Mouse (Mus musculus): ENCODE results near the gene Rab44. TPM values are rescaled to one million over a fixed set of nuclear protein-coding genes. Genes with fewer than 3 reads are reported as not detected.
A peak's percentile ranks its signal among the peaks of the same experiment; 100 is the strongest.

Rab44 gene
- polyA plus RNA-seq, 1 experiment from 2014 or later = 0.30 TPM

DNA sequence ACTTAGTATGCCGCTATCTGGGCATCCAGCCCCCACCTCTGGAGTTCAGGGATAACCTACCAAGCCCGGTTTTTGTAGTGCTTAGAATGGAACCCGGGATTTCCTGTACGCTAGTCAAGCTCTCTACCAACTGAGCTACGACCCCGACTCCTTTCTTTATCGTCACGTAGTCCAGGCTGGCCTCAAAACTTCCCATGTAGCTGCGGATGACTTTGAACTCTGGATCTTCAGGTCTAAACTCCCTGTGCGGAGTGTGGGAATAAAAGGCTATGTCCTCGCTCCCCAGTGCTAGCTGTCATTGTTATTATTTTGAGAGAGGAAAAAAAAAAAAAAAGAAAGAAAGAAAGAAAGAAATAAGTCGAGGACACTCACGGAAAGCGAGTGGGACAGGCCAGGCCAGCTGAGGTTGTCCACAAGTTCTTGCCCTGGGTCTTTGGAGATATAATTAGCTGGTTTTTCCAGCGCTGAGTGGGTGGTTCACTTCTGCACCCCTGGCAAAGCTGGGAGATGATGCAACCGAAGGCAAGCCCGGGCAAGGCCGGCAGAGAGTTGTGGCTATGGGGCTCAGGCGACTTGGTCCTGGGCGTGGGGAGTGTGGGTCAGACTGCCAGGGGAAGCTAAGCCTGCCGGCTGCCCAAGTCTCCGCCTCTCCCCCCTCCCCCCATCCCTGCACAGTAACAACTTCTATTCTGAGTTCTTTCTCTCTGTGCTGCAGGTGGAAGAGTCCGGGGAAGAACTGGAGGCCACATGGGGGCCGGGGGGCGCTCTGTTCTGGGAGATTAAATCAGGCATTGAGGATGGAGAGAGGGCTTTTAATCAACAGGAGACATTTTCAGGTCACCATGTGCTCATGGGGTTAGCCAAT lies 35.2 kb upstream of the Rab44 start:
- Histone ChIP-seq H3K4me3 (no peak overlapping the region), H3K9ac (no peak overlapping the region), H3K4me1 (peaks cover 22% of the 10 kb centered on the region), H3K4me2 (replicated peaks) (peak overlapping the region; percentile 43), H3K27me3 (replicated peaks) (peaks cover 18% of the 10 kb centered on the region), H3K9me3 (peaks cover 4% of the 10 kb centered on the region; the same call in 1 of the 2 replicates), H3K27ac (no peak overlapping the region), H3K36me3 (no peaks in the 10 kb centered on the region)
- whole genome bisulfite sequencing = 8% methylated on average over 25 of the region's 25 CpGs
- no peak for ATAC-seq (ENCODE audit: low FRiP score, low read depth)

DNA sequence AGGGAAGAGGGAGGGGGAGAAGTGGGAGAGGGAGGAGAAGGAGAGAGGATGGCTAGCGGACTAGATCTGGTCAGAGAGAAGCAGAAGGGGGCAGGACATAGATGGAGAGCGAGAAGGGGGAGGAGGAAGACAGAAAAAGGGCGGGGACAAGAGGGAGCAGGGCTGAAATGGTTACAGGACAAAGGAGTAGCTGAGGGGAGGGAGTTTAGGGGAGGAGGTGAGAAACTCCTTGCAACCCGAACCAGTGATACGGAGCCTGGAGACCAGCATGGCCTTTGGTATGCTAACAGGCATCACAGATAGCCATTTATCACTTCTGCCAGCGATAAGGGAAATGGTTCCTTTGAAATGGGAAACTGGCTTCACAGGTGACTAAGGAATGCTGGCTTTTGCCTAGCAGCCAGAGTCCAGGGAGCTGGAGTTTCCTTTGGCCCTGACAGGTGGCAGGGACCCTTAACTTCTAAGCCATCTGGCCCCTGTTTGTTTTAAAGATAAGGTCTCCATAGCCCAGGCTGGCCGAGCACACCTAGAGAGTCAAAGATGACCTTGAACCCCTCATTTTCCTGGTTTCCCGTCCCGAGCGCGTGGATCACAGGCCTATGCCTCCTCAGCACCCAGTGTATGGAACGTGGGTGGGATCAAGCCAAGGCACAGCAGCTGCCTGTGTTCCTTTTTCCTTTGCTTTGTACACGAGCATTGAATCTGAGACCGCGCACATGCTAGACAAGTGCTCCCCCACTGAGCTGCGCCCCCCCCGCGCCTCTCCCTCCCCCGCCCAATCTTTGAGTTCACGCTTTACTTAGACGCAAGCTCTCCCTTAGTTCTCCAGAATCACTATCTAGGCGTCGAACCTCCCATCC lies 33.0 kb upstream of the Rab44 start:
- Histone ChIP-seq H3K36me3 (no peaks in the 10 kb centered on the region), H3K4me1 (peaks cover 22% of the 10 kb centered on the region), H3K27me3 (replicated peaks) (peaks cover 18% of the 10 kb centered on the region), H3K4me2 (replicated peaks) (peak overlapping the region; percentile 46), H3K4me3 (no peak overlapping the region), H3K27ac (no peak overlapping the region), H3K9ac (no peak overlapping the region), H3K9me3 (peaks cover 4% of the 10 kb centered on the region; the same call in 1 of the 2 replicates)
- 0 out of 2 replicates have a peak, but pooled peaks have one; percentile 37 for ATAC-seq (ENCODE audit: low FRiP score, low read depth)
- WGBS = 1% methylated on average over 23 of the region's 23 CpGs

DNA sequence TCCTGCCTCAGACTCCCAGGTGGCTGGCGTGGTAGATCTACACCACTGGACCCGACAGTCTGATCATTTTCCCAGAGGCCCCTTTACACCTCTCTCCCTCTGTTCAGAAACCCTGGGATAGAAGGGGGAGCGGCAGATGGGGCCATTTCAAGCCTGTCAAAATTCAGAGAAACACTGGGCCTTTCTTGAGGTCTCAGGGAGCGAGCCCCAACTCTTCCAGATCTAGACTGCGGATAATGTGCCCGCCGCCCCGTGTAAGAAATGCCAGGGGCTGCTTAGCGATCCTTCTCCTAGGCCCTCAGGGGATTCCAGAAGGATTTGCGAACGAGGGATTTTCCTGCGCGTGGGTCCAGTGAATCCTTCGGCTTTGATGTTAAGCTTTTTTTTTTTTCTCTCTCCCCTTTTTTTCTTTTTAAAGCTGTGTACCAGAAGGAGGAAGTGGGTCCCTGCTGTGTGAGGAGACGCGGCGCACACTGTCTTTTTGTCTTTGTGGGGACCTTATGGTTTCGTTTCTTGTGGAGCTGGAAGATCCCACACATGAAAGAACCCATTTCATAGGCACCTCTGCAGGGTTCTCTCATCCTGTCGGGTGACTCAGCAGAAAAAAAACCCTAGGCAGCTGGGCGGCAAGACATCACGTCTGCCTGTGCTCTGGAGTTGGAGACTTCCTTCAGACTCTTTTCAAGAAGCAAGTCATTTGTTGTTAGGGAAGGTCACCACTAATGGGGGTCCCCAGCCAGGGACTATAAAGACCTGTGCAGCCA lies 32.1 kb upstream of the Rab44 start:
- no peak overlapping the region for H3K27ac ChIP-seq
- ATAC-seq (ENCODE audit: low FRiP score, low read depth) = no peak
- H3K27me3 ChIP-seq (replicated peaks) = peaks cover 18% of the 10 kb centered on the region
- H3K4me3 ChIP-seq = no peak overlapping the region
- WGBS = 5% methylated on average over 21 of the region's 21 CpGs
- peaks cover 4% of the 10 kb centered on the region; the same call in 1 of the 2 replicates for H3K9me3 ChIP-seq
- H3K4me2 ChIP-seq (replicated peaks) = peak overlapping the region; percentile 46
- peaks cover 22% of the 10 kb centered on the region for H3K4me1 ChIP-seq
- H3K9ac ChIP-seq = peak overlapping the region; percentile 35; the same call in 1 of the 2 replicates
- H3K36me3 ChIP-seq = no peaks in the 10 kb centered on the region

DNA sequence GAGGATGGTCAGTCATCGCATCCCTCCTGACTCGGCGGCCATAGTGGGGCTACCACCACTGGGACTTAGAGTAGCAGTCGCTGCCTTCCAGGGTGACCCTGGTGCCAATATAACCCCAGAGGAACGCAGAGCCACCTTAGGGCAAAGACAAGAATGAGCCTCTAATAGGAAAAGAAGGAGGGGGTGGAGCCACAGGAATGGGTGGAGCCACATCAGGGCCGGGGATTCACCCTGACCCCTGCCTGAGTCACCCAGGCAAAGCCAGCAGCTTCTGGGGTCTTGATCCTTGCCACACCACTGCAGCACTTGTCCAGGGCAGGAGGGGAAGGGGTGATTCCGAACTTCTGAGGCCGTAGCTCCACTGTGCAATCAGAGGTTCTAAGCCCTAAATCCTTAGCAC lies 30.4 kb upstream of the Rab44 start:
- ATAC-seq (ENCODE audit: low FRiP score, low read depth) = no peak
- Histone ChIP-seq H3K27ac (no peak overlapping the region), H3K4me2 (replicated peaks) (no peak overlapping the region), H3K9ac (no peak overlapping the region), H3K9me3 (peaks cover 4% of the 10 kb centered on the region; the same call in 1 of the 2 replicates), H3K27me3 (replicated peaks) (peaks cover 18% of the 10 kb centered on the region), H3K4me1 (peaks cover 13% of the 10 kb centered on the region), H3K36me3 (no peaks in the 10 kb centered on the region), H3K4me3 (no peak overlapping the region)
- 95% methylated on average over 8 of the region's 8 CpGs for WGBS

DNA sequence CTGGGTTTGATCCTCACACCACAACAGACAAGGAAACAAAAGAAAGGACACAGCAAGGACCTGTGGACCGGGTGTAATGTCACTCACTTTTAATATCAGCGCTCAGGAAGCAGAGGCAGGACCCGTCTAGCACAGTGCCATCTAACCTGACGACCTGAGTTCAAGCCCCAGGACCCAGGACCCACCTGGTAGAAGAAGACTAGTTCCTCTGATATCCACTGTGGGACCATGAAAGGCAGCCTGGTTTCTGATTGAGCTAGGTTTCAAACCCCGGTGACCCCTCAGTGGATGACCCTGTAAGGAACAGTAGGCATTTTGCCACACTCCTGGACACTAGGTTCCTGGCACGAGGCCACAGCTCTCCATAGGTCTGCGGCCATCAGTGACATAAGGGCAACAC lies 29.3 kb upstream of the Rab44 start:
- peaks cover 13% of the 10 kb centered on the region for H3K4me1 ChIP-seq
- no peak overlapping the region for H3K9ac ChIP-seq
- WGBS = 89% methylated on average over 7 of the region's 7 CpGs
- no peak for ATAC-seq (ENCODE audit: low FRiP score, low read depth)
- H3K4me2 ChIP-seq (replicated peaks) = no peak overlapping the region
- H3K27me3 ChIP-seq (replicated peaks) = peaks cover 11% of the 10 kb centered on the region
- H3K4me3 ChIP-seq = no peak overlapping the region
- no peaks in the 10 kb centered on the region for H3K36me3 ChIP-seq
- peaks cover 4% of the 10 kb centered on the region; the same call in 1 of the 2 replicates for H3K9me3 ChIP-seq
- H3K27ac ChIP-seq = no peak overlapping the region

DNA sequence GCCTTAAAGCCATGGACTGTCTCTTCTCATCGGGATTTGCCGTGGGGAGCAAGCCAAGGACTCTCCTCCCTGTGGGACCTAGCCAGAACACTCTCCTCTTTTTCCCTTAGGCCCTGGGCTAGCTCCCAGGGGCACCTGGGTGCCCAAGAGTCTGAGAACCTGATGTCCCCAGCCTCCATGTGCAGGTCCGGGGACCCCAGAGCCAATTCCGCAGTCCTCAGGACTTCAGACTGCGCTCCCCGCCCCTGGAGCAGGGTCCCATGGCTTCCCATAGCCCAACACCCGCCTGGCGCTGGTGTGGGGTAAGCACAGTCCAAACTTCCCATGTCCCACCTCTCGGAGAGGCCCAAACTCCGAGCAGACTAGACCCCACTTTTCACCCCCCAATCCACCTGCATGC lies 28.7 kb upstream of the Rab44 start:
- H3K4me3 ChIP-seq = no peak overlapping the region
- 83% methylated on average over 10 of the region's 10 CpGs for WGBS
- peaks cover 4% of the 10 kb centered on the region; the same call in 1 of the 2 replicates for H3K9me3 ChIP-seq
- H3K36me3 ChIP-seq = no peaks in the 10 kb centered on the region
- H3K27ac ChIP-seq = no peak overlapping the region
- no peak overlapping the region for H3K9ac ChIP-seq
- H3K4me2 ChIP-seq (replicated peaks) = no peak overlapping the region
- peaks cover 10% of the 10 kb centered on the region for H3K27me3 ChIP-seq (replicated peaks)
- ATAC-seq (ENCODE audit: low FRiP score, low read depth) = no peak
- peaks cover 13% of the 10 kb centered on the region for H3K4me1 ChIP-seq

DNA sequence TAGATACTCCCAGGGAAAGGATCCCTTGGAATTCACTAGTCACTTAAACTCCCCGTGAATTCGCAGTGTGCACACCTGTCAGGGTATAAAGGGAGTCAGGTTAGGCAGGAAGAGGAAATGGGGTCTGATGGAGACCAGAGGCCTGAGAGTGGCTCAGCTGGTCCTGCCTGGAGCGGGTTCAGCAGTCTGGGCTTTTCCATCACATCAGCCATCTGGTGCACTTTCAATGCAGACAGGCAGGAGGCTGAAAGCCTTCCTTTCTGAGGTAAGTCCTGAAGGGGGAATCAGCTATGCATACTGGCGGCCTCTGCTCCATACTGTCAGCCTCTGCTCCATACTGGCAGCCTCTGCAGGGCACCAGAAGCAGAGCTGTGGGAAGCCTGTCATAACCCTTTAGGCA lies 27.0 kb upstream of the Rab44 start:
- no peak for ATAC-seq (ENCODE audit: low FRiP score, low read depth)
- peaks cover 4% of the 10 kb centered on the region; the same call in 1 of the 2 replicates for H3K9me3 ChIP-seq
- H3K36me3 ChIP-seq = no peaks in the 10 kb centered on the region
- no peak overlapping the region for H3K27ac ChIP-seq
- H3K4me1 ChIP-seq = no peaks in the 10 kb centered on the region
- WGBS = 79% methylated on average over 4 of the region's 4 CpGs
- H3K4me2 ChIP-seq (replicated peaks) = no peak overlapping the region
- H3K27me3 ChIP-seq (replicated peaks) = no peaks in the 10 kb centered on the region; the same call in 1 of the 2 replicates
- H3K4me3 ChIP-seq = no peak overlapping the region
- H3K9ac ChIP-seq = no peak overlapping the region

DNA sequence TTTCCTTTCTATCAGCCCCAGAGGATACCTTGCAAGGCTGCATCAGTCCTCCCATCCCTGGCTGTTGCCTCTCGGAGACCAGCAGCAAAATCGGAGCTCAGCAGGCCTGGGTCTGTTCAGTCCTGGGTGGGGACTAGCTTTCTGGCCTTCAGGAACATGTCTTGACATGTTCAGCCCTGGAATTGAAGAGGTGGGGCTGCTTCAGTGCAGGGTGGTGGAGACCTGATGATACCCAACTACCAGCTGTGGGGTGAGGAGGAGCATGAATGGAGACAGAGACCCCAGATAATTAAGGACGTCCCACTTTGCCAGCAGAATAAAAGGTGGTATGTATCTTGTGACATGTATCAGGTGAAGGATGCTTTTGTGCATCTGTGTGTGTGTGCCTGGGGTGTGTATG lies 23.2 kb upstream of the Rab44 start, which contains the start of gene Cdkn1a:
Cdkn1a (plus strand) TSS at position 201 of the 400 bp plus-strand sequence.
- no peak for ATAC-seq (ENCODE audit: low FRiP score, low read depth)
- 78% methylated on average over 3 of the region's 3 CpGs for WGBS

DNA sequence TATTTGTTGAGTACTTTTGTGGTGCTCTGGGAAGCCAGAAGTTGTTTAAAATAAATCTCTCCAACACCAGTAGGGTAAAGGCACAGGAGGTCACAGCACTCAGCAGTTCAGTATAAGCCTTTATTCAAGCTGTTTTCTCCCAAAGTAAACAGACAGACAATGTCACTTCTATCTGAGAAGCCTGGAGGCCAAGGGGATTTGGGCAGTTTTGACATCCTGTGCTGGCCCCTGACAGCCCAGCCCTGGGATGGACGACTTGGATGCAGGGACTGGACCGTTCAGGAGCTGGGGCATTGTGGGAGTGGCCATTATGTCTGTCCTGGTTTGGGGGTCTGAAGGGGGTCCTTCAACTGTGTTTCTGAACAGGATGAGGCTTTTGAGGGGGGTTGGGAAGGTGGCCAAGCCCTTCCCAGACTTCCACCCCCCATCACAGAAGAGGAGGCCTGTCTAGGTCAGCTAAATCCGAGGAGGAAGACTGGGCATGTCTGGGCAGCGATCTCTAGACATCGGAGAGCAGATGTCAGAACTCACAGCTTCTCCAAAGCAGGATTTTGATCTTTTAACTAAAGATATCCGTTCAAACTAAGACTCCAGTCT lies 22.5 kb upstream of the Rab44 start:
- Histone ChIP-seq H3K4me1 (peaks cover 22% of the 10 kb centered on the region), H3K36me3 (no peaks in the 10 kb centered on the region), H3K9ac (no peak overlapping the region), H3K27ac (no peak overlapping the region), H3K4me3 (no peak overlapping the region), H3K27me3 (replicated peaks) (peaks cover 15% of the 10 kb centered on the region), H3K4me2 (replicated peaks) (no peak overlapping the region), H3K9me3 (no peaks in the 10 kb centered on the region)
- ATAC-seq (ENCODE audit: low FRiP score, low read depth) = no peak
- 61% methylated on average over 6 of the region's 6 CpGs for WGBS

More for the DNA sequence above, 23.2 kb upstream of the Rab44 start, which contains the start of gene Cdkn1a:
- Histone ChIP-seq H3K27ac (no peak within 1 kb of the TSS), H3K4me3 (no peak within 1 kb of the TSS), H3K27me3 (replicated peaks) (peaks cover 15% of the 10 kb centered on the region), H3K9ac (no peak within 1 kb of the TSS), H3K36me3 (no peaks in the 10 kb centered on the region), H3K4me1 (peaks cover 22% of the 10 kb centered on the region), H3K4me2 (replicated peaks) (no peak within 1 kb of the TSS), H3K9me3 (no peaks in the 10 kb centered on the region)

DNA sequence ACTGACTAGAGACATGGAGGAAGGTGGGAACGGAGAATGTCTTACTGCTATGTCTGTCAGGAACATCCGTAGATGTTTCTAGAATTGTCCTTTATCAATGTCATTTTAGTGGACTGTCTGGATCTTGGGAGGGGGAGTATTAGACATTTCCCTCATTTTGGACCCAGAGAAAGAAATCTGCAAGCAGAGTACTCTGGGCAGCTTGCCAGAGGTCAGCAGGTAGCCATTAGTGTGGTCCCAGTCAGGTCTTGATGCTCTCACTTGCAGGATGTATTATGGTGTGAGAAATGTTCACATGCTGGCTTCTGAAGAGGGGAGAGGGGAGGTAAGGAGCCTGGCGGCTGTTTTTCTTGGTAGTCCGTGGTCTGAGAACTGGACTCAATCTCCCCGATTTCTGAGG lies 21.4 kb upstream of the Rab44 start:
- Histone ChIP-seq H3K36me3 (no peaks in the 10 kb centered on the region), H3K27ac (no peak overlapping the region), H3K9me3 (no peaks in the 10 kb centered on the region), H3K9ac (no peak overlapping the region), H3K4me2 (replicated peaks) (no peak overlapping the region), H3K4me3 (no peak overlapping the region), H3K27me3 (replicated peaks) (peaks cover 15% of the 10 kb centered on the region), H3K4me1 (peaks cover 22% of the 10 kb centered on the region)
- WGBS = 61% methylated on average over 5 of the region's 5 CpGs
- no peak for ATAC-seq (ENCODE audit: low FRiP score, low read depth)
